Mouse (Mus musculus) macrophage (primary cell): Measurements from ENCODE around the gene Taf5l. TPM values are rescaled to one million over a fixed set of nuclear protein-coding genes. Genes with fewer than 3 reads are reported as not detected.
"Not testable (repeated sequence)": the region's sequence is repeated elsewhere in the genome, so short reads cannot be mapped to it uniquely, and the experiment has no call there.

Experiments
- H3K27ac ChIP-seq: fragments of 350-480 bp; formaldehyde crosslinking; 2 replicates; pipeline ENCODE4 v1.9.0; 2021
- H3K36me3 ChIP-seq: fragments of 350-480 bp; formaldehyde crosslinking; 2 replicates; pipeline ENCODE4 v1.9.0; 2021; ENCODE audit errors: inconsistent target
- H3K4me3 ChIP-seq: fragments of 350-480 bp; formaldehyde crosslinking; 2 replicates; pipeline ENCODE4 v1.9.0; 2021; ENCODE audit errors: inconsistent target
- H3K79me2 ChIP-seq: fragments of 350-480 bp; formaldehyde crosslinking; 2 replicates; pipeline ENCODE4 v1.9.0; 2021; ENCODE audit errors: inconsistent target
- WGBS: methylation state at CpG from one replicate; pipeline ENCODE4 v1.1.7; 2026; ENCODE audit warnings: inconsistent platforms; ENCODE audit not compliant: missing documents; 5-methylcytosine and 5-hydroxymethylcytosine counted together
- polyA plus RNA-seq: library from polyadenylated mRNA; stranded (reverse); fragments of 250-400 nt; gene quantifications from 3 replicates; pipeline ENCODE4 v1.2.4, GENCODE M21; 2018; ENCODE audit warnings: inconsistent platforms

The Taf5l gene
- polyA plus RNA-seq, 1 experiment from 2014 or later, result 10.7 TPM

- H3K79me2 ChIP-seq, H3K4me3 ChIP-seq, H3K36me3 ChIP-seq, H3K27ac ChIP-seq: not testable (repeated sequence)
- WGBS, result 97% methylated on average over 5 of the region's 5 CpGs
Measured at GRCm38 (mm10) chr8:123960556-123960955, 60.6 kb downstream of the Taf5l start.

GRCm38 (mm10) chr8:123960056-123960455 is 61.1 kb downstream of the Taf5l start:
- H3K27ac ChIP-seq, result no peak overlapping the region
- H3K79me2 ChIP-seq, result no peaks in the 10 kb centered on the region
- H3K4me3 ChIP-seq, result no peak overlapping the region
- no peaks in the 10 kb centered on the region; the same call in 1 of the 2 replicates for H3K36me3 ChIP-seq
- WGBS, result 91% methylated on average over 9 of the region's 9 CpGs

- Histone ChIP-seq H3K27ac (no peak overlapping the region), H3K79me2 (no peaks in the 10 kb centered on the region), H3K36me3 (no peaks in the 10 kb centered on the region; the same call in 1 of the 2 replicates), H3K4me3 (no peak overlapping the region)
- 92% methylated on average over 6 of the region's 6 CpGs for WGBS
Measured at GRCm38 (mm10) chr8:123959473-123959872, 61.7 kb downstream of the Taf5l start.

- Histone ChIP-seq H3K27ac (no peak overlapping the region), H3K36me3 (peaks cover 8% of the 10 kb centered on the region; the same call in 1 of the 2 replicates), H3K79me2 (no peaks in the 10 kb centered on the region), H3K4me3 (no peak overlapping the region)
- 88% methylated on average over 17 of the region's 17 CpGs for WGBS
Measured at GRCm38 (mm10) chr8:123958130-123958529, 63.1 kb downstream of the Taf5l start.

- Histone ChIP-seq H3K27ac (no peak overlapping the region), H3K36me3 (peaks cover 8% of the 10 kb centered on the region; the same call in 1 of the 2 replicates), H3K79me2 (no peaks in the 10 kb centered on the region), H3K4me3 (no peak overlapping the region)
- 92% methylated on average over 8 of the region's 8 CpGs for WGBS
Measured at GRCm38 (mm10) chr8:123954246-123954645, 67.0 kb downstream of the Taf5l start.

- no peak overlapping the region for H3K27ac ChIP-seq
- H3K79me2 ChIP-seq, result peaks cover 1% of the 10 kb centered on the region
- H3K36me3 ChIP-seq, result peaks cover 8% of the 10 kb centered on the region; the same call in 1 of the 2 replicates
- WGBS, result 84% methylated on average over 8 of the region's 8 CpGs
- H3K4me3 ChIP-seq, result no peak overlapping the region
Measured at GRCm38 (mm10) chr8:123953686-123954085, 67.5 kb downstream of the Taf5l start.

- H3K27ac ChIP-seq, result peak overlapping the region; percentile 43; the same call in 1 of the 2 replicates
- H3K36me3 ChIP-seq, result peaks cover 16% of the 10 kb centered on the region; the same call in 1 of the 2 replicates
- 18% methylated on average over 6 of the region's 10 CpGs for WGBS
Measured at GRCm38 (mm10) chr8:123950077-123950802, 71.0 kb downstream of the Taf5l start.

GRCm38 (mm10) chr8:123949686-123949986 is 71.6 kb downstream of the Taf5l start:
- Histone ChIP-seq H3K79me2 (peaks cover 24% of the 10 kb centered on the region), H3K4me3 (peak overlapping the region; percentile 90), H3K27ac (peak overlapping the region; percentile 43), H3K36me3 (peaks cover 18% of the 10 kb centered on the region; the same call in 1 of the 2 replicates)
- under 1% methylated on average over 10 of the region's 10 CpGs for WGBS

More at GRCm38 (mm10) chr8:123950077-123950802, 71.0 kb downstream of the Taf5l start:
- peaks cover 24% of the 10 kb centered on the region for H3K79me2 ChIP-seq
- H3K4me3 ChIP-seq, result peak overlapping the region; percentile 90

GRCm38 (mm10) chr8:123948942-123949685 is 72.1 kb downstream of the Taf5l start, which contains the start of gene Nup133:
TSS of gene Nup133 (minus strand) at chr8:123949265.
- H3K36me3 ChIP-seq, result peaks cover 20% of the 10 kb centered on the region
- peaks cover 24% of the 10 kb centered on the region for H3K79me2 ChIP-seq
- H3K4me3 ChIP-seq, result peak within 1 kb of the TSS; percentile 90
- under 1% methylated on average over 77 of the region's 77 CpGs for WGBS
- peak within 1 kb of the TSS; percentile 43 for H3K27ac ChIP-seq

Other genes with a start within 250 kb of the Taf5l start
- 3.6 to 7.4 TPM (median 5.6 TPM) in 3 replicates for gene Rab4a, start 215.4 kb downstream of the Taf5l start, polyA plus RNA-seq
- gene Ccsap, start 161.2 kb downstream of the Taf5l start, polyA plus RNA-seq, result 2.6 to 6.1 TPM (median 3.2 TPM) in 3 replicates
- not detected in 3 replicates for gene Acta1, start 126.6 kb downstream of the Taf5l start, polyA plus RNA-seq
- gene Nup133, start 72.1 kb downstream of the Taf5l start, polyA plus RNA-seq, result 7.0 to 14.0 TPM (median 8.7 TPM) in 3 replicates
- 3.5 to 8.4 TPM (median 5.8 TPM) in 3 replicates for gene Abcb10, start 38.3 kb downstream of the Taf5l start, polyA plus RNA-seq
- gene Urb2, start 111 bp upstream of the Taf5l start, polyA plus RNA-seq, result 3.8 to 8.5 TPM (median 3.8 TPM) in 3 replicates
- gene Galnt2, start 210.0 kb upstream of the Taf5l start, polyA plus RNA-seq, result 17.5 to 77.0 TPM (median 62.9 TPM) in 3 replicates